Comparison of ENCODE assay signal across 10 mouse cellular contexts in the genomic region with DNA sequence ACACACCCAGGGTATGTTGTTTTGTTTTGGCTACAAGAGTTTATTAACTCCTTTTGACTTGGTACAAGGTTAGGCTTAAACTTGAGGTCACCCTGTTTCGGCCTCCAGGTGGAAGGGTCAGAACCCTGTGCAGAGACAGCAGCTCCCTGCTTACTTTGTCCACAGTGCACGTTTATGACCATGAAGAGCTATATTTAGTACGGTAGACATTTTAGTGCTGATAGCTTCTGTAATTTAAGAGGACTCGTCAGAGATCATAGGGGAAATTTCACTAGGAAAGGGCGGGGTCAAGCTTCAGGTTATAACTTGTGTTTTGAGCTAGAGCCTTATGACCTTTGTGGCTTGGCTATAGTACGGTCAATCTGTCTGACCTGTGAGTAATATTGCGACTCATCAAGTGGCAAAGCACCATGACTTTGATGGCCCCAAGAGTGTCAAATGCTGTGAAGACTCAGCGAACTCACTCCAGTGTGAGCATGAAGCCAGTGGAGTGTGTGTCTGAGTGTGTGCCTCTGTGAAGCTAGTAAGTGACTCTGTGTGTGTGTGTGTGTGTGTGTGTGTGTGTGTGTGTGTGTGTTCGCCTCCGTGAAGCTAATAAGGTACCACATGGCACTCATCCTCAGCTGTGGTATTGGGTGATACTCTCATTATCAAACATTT. TPM values are rescaled to one million over a fixed set of nuclear protein-coding genes. Genes with fewer than 3 reads are reported as not detected.
A peak's percentile ranks its signal among the peaks of the same experiment; 100 is the strongest.
DNase-seq lines count a peak whose midpoint lies in the region; ATAC-seq and TF ChIP-seq lines count a peak whose summit lies in the region.
"Had no signal": no experiment of that assay in that cellular context is flagged by ENCODE, and none has a peak within 500 bp of the region (broad histone marks: within the 10 kb centered on the region; RNA-seq: fewer than 3 reads in every experiment).

No protein-coding gene starts in this region.

- CTCF ChIA-PET in Patski (lab: Charles Lee), result interaction anchor here (1.0 to 2.2 kb wide), 8 partner anchors 9 to 92 kb away, joined by 4 to 8 read pairs (median 5); partner anchors contain the start of gene Arhgap18

- 61% methylated on average over 10 of the region's 10 CpGs for WGBS in liver, adult 2 months
- 65% methylated on average over 10 of the region's 10 CpGs for WGBS in intestine, embryonic 14.5 days
- 18% methylated on average over 10 of the region's 10 CpGs for WGBS in small intestine, adult 2 months

- no peaks in the 10 kb centered on the region for H3K79me2 ChIP-seq in liver, adult 2 months (ENCODE audit: control insufficient read depth, insufficient read depth, low read length)

- no peak for TF ChIP-seq POLR2A in liver, adult 2 months (IDR thresholded peaks at IDR 0.05; ENCODE audit: extremely low read depth, insufficient read depth, low read length)
- TF ChIP-seq POLR2A in small intestine, adult 2 months (IDR thresholded peaks at IDR 0.05; ENCODE audit: low read depth, low read length), result no peak

- H3K4me2 ChIP-seq in intestine, embryonic 14.5 days (ENCODE audit: low read length), result no peak overlapping the region
- H3K4me2 ChIP-seq: limb, embryonic 15.5 days had no signal

- H3K9me3 ChIP-seq in intestine, embryonic 14.5 days (ENCODE audit: control insufficient read depth, low read length), result no peaks in the 10 kb centered on the region
- H3K9me3 ChIP-seq: hindbrain, embryonic 10.5 days; limb, embryonic 15.5 days had no signal

- H3K9ac ChIP-seq in liver, adult 2 months (ENCODE audit: low read depth, low read length), result no peak overlapping the region
- H3K9ac ChIP-seq in intestine, embryonic 14.5 days (ENCODE audit: low read length), result no peak overlapping the region
- H3K9ac ChIP-seq: limb, embryonic 15.5 days had no signal

- no peaks in the 10 kb centered on the region for H3K36me3 ChIP-seq in liver, adult 2 months (ENCODE audit: control insufficient read depth, insufficient read depth, low read length)
- H3K36me3 ChIP-seq in intestine, embryonic 14.5 days (ENCODE audit: control insufficient read depth, insufficient read depth, low read length), result no peaks in the 10 kb centered on the region
- no peaks in the 10 kb centered on the region; the same call in 1 of the 2 replicates for H3K36me3 ChIP-seq in small intestine, adult 2 months (ENCODE audit: control insufficient read depth, insufficient read depth, low read length)
- H3K36me3 ChIP-seq: hindbrain, embryonic 10.5 days; limb, embryonic 15.5 days had no signal

- POLR2A ChIA-PET in Patski (lab: Charles Lee), result interaction anchor here (0.9 to 1.0 kb wide), 2 partner anchors 9 to 72 kb away, joined by 3 to 4 read pairs; no protein-coding TSS in a partner anchor

- peak; percentile 19 for ATAC-seq in Patski
- peak; percentile 38 for ATAC-seq in intestine, embryonic 14.5 days (replicated peaks; ENCODE audit: low FRiP score, low TSS enrichment, low read depth)
- ATAC-seq in erythroid progenitor cell, adult 5-6 weeks (replicated peaks; ENCODE audit: low FRiP score, poor library complexity, severe bottlenecking), result no peak

- in situ Hi-C loops in Patski (cut with MboI; ENCODE audit: low pct_unique_long_range_greater_than_20kb), result no loop called here

- no peak for DNase-seq in liver, adult 2 months (ENCODE audit: extremely low read depth, low read depth, low spot score)
- no peak for DNase-seq in liver
- no peak for DNase-seq in Patski (ENCODE audit: low read depth, low spot score)
- DNase-seq in intestine, embryonic 14.5 days (ENCODE audit: low spot score), result no peak
- no peak for DNase-seq in left cerebral cortex, adult 18-20 months (ENCODE audit: low spot score in 2 of 2)
- DNase-seq: right cerebral cortex, postnatal 14 days had no signal

- H3K27me3 ChIP-seq in liver, adult 2 months (ENCODE audit: control insufficient read depth, insufficient read depth, low read length), result no peaks in the 10 kb centered on the region
- H3K27me3 ChIP-seq in Patski, result no peaks in the 10 kb centered on the region
- no peaks in the 10 kb centered on the region for H3K27me3 ChIP-seq in intestine, embryonic 14.5 days (replicated peaks; ENCODE audit: control insufficient read depth, insufficient read depth, low read length)
- no peaks in the 10 kb centered on the region for H3K27me3 ChIP-seq in small intestine, adult 2 months (ENCODE audit: control insufficient read depth, insufficient read depth, low read length)
- H3K27me3 ChIP-seq: limb, embryonic 15.5 days had no signal

- no peak for TF ChIP-seq CTCF in liver, adult 2 months (IDR thresholded peaks at IDR 0.05; ENCODE audit: low read depth, low read length)
- no peak for TF ChIP-seq CTCF in Patski (IDR thresholded peaks at IDR 0.05)
- no peak for TF ChIP-seq CTCF in small intestine, adult 2 months (IDR thresholded peaks at IDR 0.05; ENCODE audit: extremely low read depth, insufficient read length, insufficient replicate concordance, low read depth, low read length)

- peaks cover 2% of the 10 kb centered on the region; the same call in 1 of the 2 replicates for H3K4me1 ChIP-seq in liver, adult 2 months (ENCODE audit: control insufficient read depth, insufficient read depth, low read length)
- no peaks in the 10 kb centered on the region; the same call in 1 of the 2 replicates for H3K4me1 ChIP-seq in intestine, embryonic 14.5 days (replicated peaks; ENCODE audit: control insufficient read depth, insufficient read depth, low read length)
- H3K4me1 ChIP-seq in small intestine, adult 2 months (ENCODE audit: control insufficient read depth, insufficient read depth, insufficient read length, low read length), result peaks cover 33% of the 10 kb centered on the region; the same call in 1 of the 2 replicates
- H3K4me1 ChIP-seq: hindbrain, embryonic 10.5 days had no signal

- no peak overlapping the region for H3K4me3 ChIP-seq in liver, adult 2 months (ENCODE audit: insufficient read depth, low read depth, low read length)
- no peak overlapping the region for H3K4me3 ChIP-seq in intestine, embryonic 14.5 days (ENCODE audit: low read depth, low read length)
- H3K4me3 ChIP-seq in small intestine, adult 2 months (ENCODE audit: low read depth, low read length), result peak overlapping the region; percentile 17; the same call in 1 of the 2 replicates
- H3K4me3 ChIP-seq: hindbrain, embryonic 10.5 days; limb, embryonic 15.5 days had no signal

- H3K27ac ChIP-seq in liver, adult 2 months (replicated peaks; ENCODE audit: insufficient read depth, low read depth, low read length), result peak overlapping the region; percentile 48; the same call in 1 of the 2 replicates
- peak overlapping the region; percentile 57 for H3K27ac ChIP-seq in intestine, embryonic 14.5 days (ENCODE audit: low read depth)
- peak overlapping the region; percentile 91 for H3K27ac ChIP-seq in small intestine, adult 2 months (ENCODE audit: insufficient read depth, low read depth, low read length)
- H3K27ac ChIP-seq: hindbrain, embryonic 10.5 days; limb, embryonic 15.5 days had no signal

RNA-seq across cellular contexts. Expression of gene Arhgap18, which starts 45.7 kb away (rescaled TPM):
- 12.2 and 13.9 TPM in 2 replicates for total RNA-seq in liver, adult 2 months (2014; rRNA removed)
- polyA plus RNA-seq in liver, adult 2 months (2012; rRNA removed), result 1.3 and 1.5 TPM in 2 replicates
- polyA plus RNA-seq in Patski (2021), result 25.7 TPM
- polyA plus RNA-seq in intestine, embryonic 14.5 days (2014; fragmentation: Nextera tagmentation; extraction: Ambion mirVana), result 40.0 and 45.9 TPM in 2 replicates
- 0.96 and 2.6 TPM in 2 replicates for polyA plus RNA-seq in small intestine, adult 2 months (2012; rRNA removed)
- 7.2 and 9.6 TPM in 2 replicates for total RNA-seq in erythroid progenitor cell, adult 5-6 weeks (2015; ENCODE audit: low replicate concordance)
- total RNA-seq in erythroid progenitor cell, adult 5-6 weeks (2017; ENCODE audit: low replicate concordance), result 8.0 and 11.0 TPM in 2 replicates
- total RNA-seq in left cerebral cortex, adult 18-20 months (2021), result 10 to 100 TPM; 10.3 to 11.7 TPM
